Mouse (Mus musculus) neural tube, embryonic 11.5 days (tissue): ENCODE results near the gene Syngr3. TPM values are rescaled to one million over a fixed set of nuclear protein-coding genes. Genes with fewer than 3 reads are reported as not detected.

Source experiments
- ATAC-seq: fragments of 200-750 bp; cut with Nextera tagmentation; 2 replicates; pipeline ENCODE4 v1.8.0; 2017; ENCODE audit warnings: moderate number of reproducible peaks, mild to moderate bottlenecking, moderate TSS enrichment, moderate library complexity; ENCODE audit not compliant: insufficient read depth, low FRiP score, low TSS enrichment
- DNase-seq: peaks from one replicate; pipeline ENCODE4 v3.0.0-alpha.2; 2015; ENCODE audit warnings: low spot score
- H3K27ac ChIP-seq: fragments of 300-500 bp; sonication (generic); 2 replicates; pipeline ENCODE4 v1.5.1; 2014; ENCODE audit warnings: low read depth, mild to moderate bottlenecking, low read length
- H3K27me3 ChIP-seq: fragments of 300-500 bp; sonication (generic); 2 replicates; pipeline ENCODE4 v1.6.1; 2014; ENCODE audit warnings: mild to moderate bottlenecking, low read length, mixed read lengths; ENCODE audit not compliant: control insufficient read depth, insufficient read depth
- H3K36me3 ChIP-seq: fragments of 300-500 bp; sonication (generic); 2 replicates; pipeline ENCODE4 v1.6.1; 2014; ENCODE audit warnings: mild to moderate bottlenecking, low read length, moderate library complexity, mixed read lengths; ENCODE audit not compliant: control insufficient read depth, insufficient read depth
- H3K4me1 ChIP-seq: fragments of 300-500 bp; sonication (generic); 2 replicates; pipeline ENCODE4 v1.6.1; 2014; ENCODE audit warnings: low read length, mixed read lengths; ENCODE audit not compliant: control insufficient read depth, insufficient read depth
- H3K4me2 ChIP-seq: fragments of 300-500 bp; sonication (generic); 2 replicates; pipeline ENCODE4 v1.6.1; 2014; ENCODE audit warnings: low read depth, mild to moderate bottlenecking, moderate library complexity
- H3K4me3 ChIP-seq: fragments of 300-500 bp; sonication (generic); 2 replicates; pipeline ENCODE4 v1.5.1; 2014; ENCODE audit warnings: low read depth, low read length
- H3K9ac ChIP-seq: fragments of 300-500 bp; sonication (generic); 2 replicates; pipeline ENCODE4 v1.6.1; 2014; ENCODE audit warnings: mild to moderate bottlenecking, low read length
- H3K9me3 ChIP-seq: fragments of 300-500 bp; sonication (generic); 2 replicates; pipeline ENCODE4 v1.6.1; 2016; ENCODE audit warnings: low read length; ENCODE audit not compliant: control insufficient read depth
- WGBS: fragments of 180-500 bp; shearing (Covaris S2); extraction: QIAGEN DNeasy Blood & Tissue Kit; methylation state at CpG from one replicate; pipeline ENCODE4 v1.1.7; 2014; 5-methylcytosine and 5-hydroxymethylcytosine counted together
- polyA plus RNA-seq: library from polyadenylated mRNA; unstranded; fragments of >200 nt; fragmentation: Nextera tagmentation; extraction: Ambion mirVana; gene quantifications from 2 replicates; pipeline ENCODE4 v1.2.1, GENCODE M21; 2014

Syngr3 gene
- polyA plus RNA-seq, 1 experiment from 2014 or later: 18.1 TPM

- H3K27ac ChIP-seq: no peak overlapping the region
- H3K27me3 ChIP-seq: no peaks in the 10 kb centered on the region
- H3K4me2 ChIP-seq: no peak overlapping the region
- H3K4me3 ChIP-seq: no peak overlapping the region
- no peaks in the 10 kb centered on the region for H3K9me3 ChIP-seq
- no peak overlapping the region for H3K9ac ChIP-seq
- DNase-seq (no peak), ATAC-seq (no peak)
- H3K36me3 ChIP-seq: peaks cover 6% of the 10 kb centered on the region
- 36% methylated on average over 2 of the region's 2 CpGs for WGBS
- 0 out of 2 replicates have a peak, but pooled peaks cover 3% of the 10 kb centered on the region for H3K4me1 ChIP-seq
Measured at GRCm38 (mm10) chr17:24708646-24709045, 18.9 kb upstream of the Syngr3 start.

DNA sequence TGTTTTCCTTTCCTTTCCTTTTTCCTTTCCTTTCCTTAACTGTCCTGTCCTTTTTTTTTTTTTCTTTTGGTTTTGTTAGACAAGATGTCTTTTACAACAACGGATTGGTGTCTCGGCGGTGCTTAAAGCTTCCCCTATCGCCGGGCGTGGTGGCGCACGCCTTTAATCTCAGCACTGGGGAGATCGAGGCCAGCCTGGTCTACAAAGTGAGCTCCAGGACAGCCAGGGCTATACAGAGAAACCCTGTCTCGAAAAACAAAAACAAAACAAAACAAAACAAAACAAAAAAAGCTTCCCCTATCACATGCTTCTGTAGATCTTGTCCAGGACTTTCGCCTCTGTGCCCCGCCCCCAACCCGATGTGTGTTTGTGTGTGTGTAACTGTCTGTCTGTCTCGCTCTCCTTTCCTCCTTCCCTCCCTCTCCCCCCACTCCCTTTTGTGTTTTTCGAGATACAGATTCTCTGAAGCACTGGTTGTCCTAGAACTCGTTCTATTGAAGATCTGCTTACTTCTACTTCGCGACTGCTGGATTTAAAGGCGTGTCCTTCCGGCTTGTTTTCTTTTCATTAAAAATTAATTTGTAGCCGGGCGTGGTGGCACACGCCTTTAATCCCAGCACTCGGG is 18.2 kb upstream of the Syngr3 start:
- Histone ChIP-seq H3K27me3 (no peaks in the 10 kb centered on the region), H3K4me3 (peak overlapping the region; percentile 75), H3K27ac (peak overlapping the region; percentile 28; the same call in 1 of the 2 replicates), H3K4me1 (0 out of 2 replicates have a peak, but pooled peaks cover 3% of the 10 kb centered on the region), H3K36me3 (peaks cover 6% of the 10 kb centered on the region), H3K9ac (peak overlapping the region; percentile 30; the same call in 1 of the 2 replicates), H3K9me3 (no peaks in the 10 kb centered on the region), H3K4me2 (peak overlapping the region; percentile 78)
- DNase-seq: peak; percentile 21
- ATAC-seq: peak; percentile 59; the same call in 1 of the 2 replicates
- 7% methylated on average over 24 of the region's 24 CpGs for WGBS

DNA sequence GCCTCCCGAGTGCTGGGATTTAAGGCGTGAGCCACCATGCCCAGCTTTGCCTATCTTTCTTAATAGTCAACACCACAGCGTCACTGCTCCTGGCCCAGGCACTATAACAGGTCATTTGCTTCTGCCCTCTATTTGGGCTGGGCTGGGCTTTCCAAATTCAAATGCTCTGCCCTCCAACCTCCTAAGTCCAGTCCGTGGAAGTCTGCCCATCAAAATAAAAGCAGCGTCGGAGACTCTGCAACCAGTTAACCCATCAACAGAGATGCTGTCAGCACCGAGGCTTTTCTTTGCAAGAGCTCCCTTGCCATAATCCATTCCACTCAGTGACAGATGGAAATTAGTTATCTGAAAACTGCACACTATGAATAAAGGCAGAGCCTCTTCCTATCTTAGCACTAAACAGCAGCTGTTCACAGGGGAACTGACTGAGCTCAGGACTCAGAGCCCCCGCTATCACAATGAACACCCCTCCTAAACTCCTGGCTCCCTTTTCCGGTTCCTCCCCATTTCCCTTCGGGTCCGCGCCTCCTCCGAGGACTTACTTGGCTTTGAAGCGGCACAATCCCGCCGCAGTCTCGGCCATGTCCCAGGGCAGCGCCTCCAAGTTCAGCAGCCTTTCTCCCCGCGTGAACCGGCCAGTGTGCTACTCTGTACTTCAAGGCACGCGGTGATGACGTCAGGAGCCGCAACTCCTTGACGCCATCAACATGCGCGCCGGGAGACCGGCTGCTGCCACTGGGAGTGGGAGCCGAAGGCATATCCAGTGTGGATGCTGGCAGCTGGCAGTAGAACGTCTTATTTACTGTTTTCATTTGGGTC is 17.4 kb upstream of the Syngr3 start, which contains the start of gene Tbl3:
Tbl3 (minus strand) TSS at position 679 of the 819 bp plus-strand sequence.
- Histone ChIP-seq H3K4me2 (peak within 1 kb of the TSS; percentile 78), H3K36me3 (peaks cover 6% of the 10 kb centered on the region), H3K27me3 (no peaks in the 10 kb centered on the region), H3K27ac (peak within 1 kb of the TSS; percentile 40), H3K9me3 (no peaks in the 10 kb centered on the region), H3K4me1 (0 out of 2 replicates have a peak, but pooled peaks cover 3% of the 10 kb centered on the region), H3K4me3 (peak within 1 kb of the TSS; percentile 75), H3K9ac (peak within 1 kb of the TSS; percentile 67)
- WGBS: 4% methylated on average over 32 of the region's 32 CpGs
- peak; percentile 96 for DNase-seq
- peak; percentile 87 for ATAC-seq

- ATAC-seq: no peak
- no peaks in the 10 kb centered on the region for H3K27me3 ChIP-seq
- H3K9ac ChIP-seq: no peak overlapping the region
- H3K27ac ChIP-seq: no peak overlapping the region
- H3K4me1 ChIP-seq: 0 out of 2 replicates have a peak, but pooled peaks cover 3% of the 10 kb centered on the region
- peaks cover 18% of the 10 kb centered on the region for H3K36me3 ChIP-seq
- no peak overlapping the region for H3K4me3 ChIP-seq
- DNase-seq: no peak
- H3K9me3 ChIP-seq: no peaks in the 10 kb centered on the region
- H3K4me2 ChIP-seq: no peak overlapping the region
- WGBS: 93% methylated on average over 3 of the region's 3 CpGs
Measured at GRCm38 (mm10) chr17:24705821-24706220, 16.1 kb upstream of the Syngr3 start.

- Histone ChIP-seq H3K9me3 (no peaks in the 10 kb centered on the region), H3K27me3 (no peaks in the 10 kb centered on the region), H3K9ac (no peak overlapping the region), H3K4me2 (no peak overlapping the region), H3K4me1 (peaks cover 9% of the 10 kb centered on the region; the same call in 1 of the 2 replicates), H3K36me3 (peaks cover 27% of the 10 kb centered on the region), H3K27ac (no peak overlapping the region), H3K4me3 (no peak overlapping the region)
- ATAC-seq (no peak), DNase-seq (no peak)
- 88% methylated on average over 9 of the region's 9 CpGs for WGBS
Measured at GRCm38 (mm10) chr17:24701251-24701650, 11.5 kb upstream of the Syngr3 start.

- Histone ChIP-seq H3K36me3 (peaks cover 21% of the 10 kb centered on the region), H3K27ac (no peak overlapping the region), H3K9me3 (no peaks in the 10 kb centered on the region), H3K27me3 (no peaks in the 10 kb centered on the region), H3K9ac (no peak overlapping the region), H3K4me1 (peaks cover 13% of the 10 kb centered on the region), H3K4me2 (no peak overlapping the region), H3K4me3 (no peak overlapping the region)
- ATAC-seq (no peak), DNase-seq (no peak)
- WGBS: 79% methylated on average over 2 of the region's 2 CpGs
Measured at GRCm38 (mm10) chr17:24699473-24699872, 9.7 kb upstream of the Syngr3 start.

- no peak overlapping the region for H3K4me2 ChIP-seq
- WGBS: 69% methylated on average over 9 of the region's 9 CpGs
- peaks cover 21% of the 10 kb centered on the region for H3K36me3 ChIP-seq
- no peak for ATAC-seq
- DNase-seq: no peak
- H3K9me3 ChIP-seq: no peaks in the 10 kb centered on the region
- no peak overlapping the region for H3K9ac ChIP-seq
- H3K4me1 ChIP-seq: peaks cover 13% of the 10 kb centered on the region
- no peak overlapping the region for H3K4me3 ChIP-seq
- no peak overlapping the region for H3K27ac ChIP-seq
- H3K27me3 ChIP-seq: no peaks in the 10 kb centered on the region
Measured at GRCm38 (mm10) chr17:24698715-24699114, 9.0 kb upstream of the Syngr3 start.

- Histone ChIP-seq H3K4me3 (no peak overlapping the region), H3K27me3 (no peaks in the 10 kb centered on the region), H3K27ac (no peak overlapping the region), H3K9ac (no peak overlapping the region), H3K4me2 (no peak overlapping the region), H3K4me1 (peaks cover 13% of the 10 kb centered on the region), H3K9me3 (no peaks in the 10 kb centered on the region), H3K36me3 (peaks cover 21% of the 10 kb centered on the region)
- WGBS: 19% methylated on average over 5 of the region's 5 CpGs
- no peak for ATAC-seq
- DNase-seq: no peak
Measured at GRCm38 (mm10) chr17:24697985-24698384, 8.2 kb upstream of the Syngr3 start.
